Mouse (Mus musculus): ENCODE measurements around the gene Mettl21e. TPM values are rescaled to one million over a fixed set of nuclear protein-coding genes. Genes with fewer than 3 reads are reported as not detected.

Gene Mettl21e
- polyA plus RNA-seq, 1 experiment from 2014 or later, result not detected

- no peak overlapping the region for H3K27ac ChIP-seq
- H3K9me3 ChIP-seq, result no peaks in the 10 kb centered on the region
- DNase-seq (ENCODE audit: extremely low spot score, low spot score), result no peak
- 94% methylated on average over 5 of the region's 5 CpGs for WGBS
- no peaks in the 10 kb centered on the region for H3K4me1 ChIP-seq
- no peaks in the 10 kb centered on the region for H3K27me3 ChIP-seq (ENCODE audit: poor library complexity, severe bottlenecking)
- peaks cover 94% of the 10 kb centered on the region for H3K36me3 ChIP-seq (replicated peaks)
- no peak overlapping the region for H3K4me3 ChIP-seq
Observed at GRCm38 (mm10) chr1:44178086-44178485, 40.7 kb downstream of the Mettl21e start.

GRCm38 (mm10) chr1:44173903-44174302 lies 44.9 kb downstream of the Mettl21e start:
- Histone ChIP-seq H3K27ac (no peak overlapping the region), H3K9me3 (peaks cover 17% of the 10 kb centered on the region; the same call in 1 of the 2 replicates), H3K4me3 (no peak overlapping the region), H3K36me3 (replicated peaks) (peaks cover 95% of the 10 kb centered on the region), H3K27me3 (ENCODE audit: poor library complexity, severe bottlenecking) (no peaks in the 10 kb centered on the region), H3K4me1 (no peaks in the 10 kb centered on the region)
- 89% methylated on average over 8 of the region's 8 CpGs for WGBS
- no peak for DNase-seq (ENCODE audit: extremely low spot score, low spot score)

DNA sequence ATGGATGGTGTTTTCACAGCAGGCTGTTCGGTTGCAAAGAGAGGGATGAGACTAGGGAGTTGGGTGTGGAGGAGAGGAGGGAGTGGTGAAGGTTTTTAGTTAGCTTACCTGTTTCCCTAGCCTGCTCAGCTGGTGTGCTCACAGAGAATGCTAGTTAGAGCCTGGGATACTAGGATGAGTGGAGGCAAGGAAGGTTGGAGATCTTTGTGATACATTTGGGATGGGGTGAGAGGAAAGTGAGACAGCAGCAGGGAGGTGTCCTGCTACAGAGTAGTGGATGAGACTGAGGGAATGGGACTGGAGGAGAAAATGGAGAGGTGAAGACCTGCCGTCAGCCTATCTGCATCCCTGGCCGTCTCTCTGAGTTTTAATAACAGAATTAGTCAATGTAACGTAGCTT lies 46.1 kb downstream of the Mettl21e start:
- H3K9me3 ChIP-seq, result peaks cover 17% of the 10 kb centered on the region; the same call in 1 of the 2 replicates
- no peaks in the 10 kb centered on the region for H3K4me1 ChIP-seq
- no peak overlapping the region for H3K27ac ChIP-seq
- H3K27me3 ChIP-seq (ENCODE audit: poor library complexity, severe bottlenecking), result no peaks in the 10 kb centered on the region
- no peak overlapping the region for H3K4me3 ChIP-seq
- 94% methylated on average over 4 of the region's 4 CpGs for WGBS
- DNase-seq (ENCODE audit: extremely low spot score, low spot score), result no peak
- H3K36me3 ChIP-seq (replicated peaks), result peaks cover 95% of the 10 kb centered on the region

DNA sequence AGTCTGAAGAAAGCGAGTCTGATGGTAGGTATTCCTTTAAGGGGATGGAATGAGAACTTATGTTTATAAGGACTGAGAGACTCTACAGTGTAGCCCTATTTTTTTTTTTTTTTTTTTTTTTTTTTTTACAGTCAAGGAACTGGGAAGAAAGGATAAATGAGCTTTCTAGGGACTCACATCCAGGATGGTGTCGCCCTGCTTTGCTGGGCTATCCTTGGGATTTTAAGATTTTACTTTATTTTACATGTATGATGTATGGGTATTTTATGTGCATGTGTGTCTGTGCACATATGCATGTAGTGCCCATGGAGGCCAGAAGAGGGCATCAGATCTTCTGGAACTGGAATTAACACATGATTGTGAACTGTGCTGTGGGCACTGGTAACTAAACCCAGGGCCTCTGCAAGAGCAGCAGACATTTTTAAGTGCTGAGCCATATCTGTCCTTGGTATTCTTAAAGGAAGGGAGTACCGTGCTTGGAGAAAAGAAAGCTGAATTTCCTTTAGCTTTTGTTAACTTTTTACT lies 50.8 kb downstream of the Mettl21e start:
- H3K4me3 ChIP-seq, result no peak overlapping the region
- DNase-seq (ENCODE audit: extremely low spot score, low spot score), result no peak
- peaks cover 97% of the 10 kb centered on the region for H3K36me3 ChIP-seq (replicated peaks)
- H3K27ac ChIP-seq, result no peak overlapping the region
- peaks cover 20% of the 10 kb centered on the region; the same call in 1 of the 2 replicates for H3K9me3 ChIP-seq
- H3K4me1 ChIP-seq, result no peaks in the 10 kb centered on the region
- no peaks in the 10 kb centered on the region for H3K27me3 ChIP-seq (ENCODE audit: poor library complexity, severe bottlenecking)
- 96% methylated on average over 3 of the region's 3 CpGs for WGBS

GRCm38 (mm10) chr1:44162389-44162788 lies 56.4 kb downstream of the Mettl21e start:
- H3K4me1 ChIP-seq, result no peaks in the 10 kb centered on the region
- H3K9me3 ChIP-seq, result peaks cover 3% of the 10 kb centered on the region; the same call in 1 of the 2 replicates
- peaks cover 98% of the 10 kb centered on the region for H3K36me3 ChIP-seq (replicated peaks)
- H3K27me3 ChIP-seq (ENCODE audit: poor library complexity, severe bottlenecking), result no peaks in the 10 kb centered on the region
- WGBS, result 94% methylated on average over 5 of the region's 5 CpGs
- no peak for DNase-seq (ENCODE audit: extremely low spot score, low spot score)
- H3K27ac ChIP-seq, result no peak overlapping the region
- H3K4me3 ChIP-seq, result no peak overlapping the region

- H3K9me3 ChIP-seq, result peaks cover 1% of the 10 kb centered on the region; the same call in 1 of the 2 replicates
- no peak overlapping the region for H3K27ac ChIP-seq
- H3K4me3 ChIP-seq, result no peak overlapping the region
- WGBS, result 94% methylated on average over 6 of the region's 6 CpGs
- DNase-seq (ENCODE audit: extremely low spot score, low spot score), result no peak
- peaks cover 98% of the 10 kb centered on the region for H3K36me3 ChIP-seq (replicated peaks)
- H3K4me1 ChIP-seq, result no peaks in the 10 kb centered on the region
- no peaks in the 10 kb centered on the region for H3K27me3 ChIP-seq (ENCODE audit: poor library complexity, severe bottlenecking)
Observed at GRCm38 (mm10) chr1:44161818-44162217, 56.9 kb downstream of the Mettl21e start.

- DNase-seq (ENCODE audit: extremely low spot score, low spot score), result no peak
- H3K36me3 ChIP-seq (replicated peaks), result peaks cover 68% of the 10 kb centered on the region
- no peaks in the 10 kb centered on the region for H3K4me1 ChIP-seq
- no peaks in the 10 kb centered on the region for H3K9me3 ChIP-seq
- 94% methylated on average over 6 of the region's 6 CpGs for WGBS
- no peak overlapping the region for H3K27ac ChIP-seq
- no peak overlapping the region for H3K4me3 ChIP-seq
- H3K27me3 ChIP-seq (ENCODE audit: poor library complexity, severe bottlenecking), result no peaks in the 10 kb centered on the region
Observed at GRCm38 (mm10) chr1:44158317-44158716, 60.4 kb downstream of the Mettl21e start.

- 93% methylated on average over 4 of the region's 4 CpGs for WGBS
- DNase-seq (ENCODE audit: extremely low spot score, low spot score), result no peak
- no peaks in the 10 kb centered on the region for H3K27me3 ChIP-seq (ENCODE audit: poor library complexity, severe bottlenecking)
- no peak overlapping the region for H3K4me3 ChIP-seq
- no peaks in the 10 kb centered on the region for H3K4me1 ChIP-seq
- H3K27ac ChIP-seq, result no peak overlapping the region
- peaks cover 50% of the 10 kb centered on the region for H3K36me3 ChIP-seq (replicated peaks)
- H3K9me3 ChIP-seq, result peaks cover 9% of the 10 kb centered on the region; the same call in 1 of the 2 replicates
Observed at GRCm38 (mm10) chr1:44155287-44155686, 63.5 kb downstream of the Mettl21e start.

Other genes starting within 250 kb of the Mettl21e start
- 0.34 and 0.55 TPM in 2 replicates for gene Mettl21c, start 198.9 kb downstream of the Mettl21e start, polyA plus RNA-seq (2016; fragmentation: Nextera tagmentation; extraction: Ambion mirVana)
- 0.15 and 0.19 TPM in 2 replicates for gene Gm8251, start 157.0 kb downstream of the Mettl21e start, polyA plus RNA-seq (2016; fragmentation: Nextera tagmentation; extraction: Ambion mirVana)
- gene Tex30, start 116.5 kb downstream of the Mettl21e start, polyA plus RNA-seq (2016; fragmentation: Nextera tagmentation; extraction: Ambion mirVana), result 115 and 124 TPM in 2 replicates
- 69.3 and 70.1 TPM in 2 replicates for gene Kdelc1, start 100.2 kb downstream of the Mettl21e start, polyA plus RNA-seq (2016; fragmentation: Nextera tagmentation; extraction: Ambion mirVana)
- 26.6 and 27.4 TPM in 2 replicates for gene Bivm, start 100.0 kb downstream of the Mettl21e start, polyA plus RNA-seq (2016; fragmentation: Nextera tagmentation; extraction: Ambion mirVana)
- 24.1 and 25.5 TPM in 2 replicates for gene Ercc5, start 71.2 kb downstream of the Mettl21e start, polyA plus RNA-seq (2016; fragmentation: Nextera tagmentation; extraction: Ambion mirVana)